Mouse (Mus musculus) embryonic facial prominence, embryonic 13.5 days (tissue): ENCODE data around the gene Rrp1b. TPM values are rescaled to one million over a fixed set of nuclear protein-coding genes. Genes with fewer than 3 reads are reported as not detected.
"Not testable (repeated sequence)": the region's sequence is repeated elsewhere in the genome, so short reads cannot be mapped to it uniquely, and the experiment has no call there.

Experiments
- ATAC-seq: fragments of 200-750 bp; cut with Nextera tagmentation; 2 replicates; pipeline ENCODE4 v1.8.0; 2017; ENCODE audit warnings: low read depth; ENCODE audit not compliant: insufficient number of reproducible peaks, insufficient read depth, low FRiP score, low TSS enrichment
- H3K27ac ChIP-seq: fragments of 300-500 bp; sonication (generic); 2 replicates; pipeline ENCODE4 v1.5.1; 2015; ENCODE audit warnings: moderate library complexity, mild to moderate bottlenecking, inconsistent platforms
- H3K27me3 ChIP-seq: fragments of 300-500 bp; sonication (generic); 2 replicates; pipeline ENCODE4 v1.6.1; 2015; ENCODE audit warnings: mild to moderate bottlenecking, inconsistent platforms
- H3K36me3 ChIP-seq: fragments of 300-500 bp; sonication (generic); 2 replicates; pipeline ENCODE4 v1.6.1; 2015; ENCODE audit warnings: mild to moderate bottlenecking, inconsistent platforms
- H3K4me1 ChIP-seq: fragments of 300-500 bp; sonication (generic); 2 replicates; pipeline ENCODE4 v1.6.1; 2015; ENCODE audit warnings: inconsistent platforms
- H3K4me2 ChIP-seq: fragments of 300-500 bp; sonication (generic); 2 replicates; pipeline ENCODE4 v1.6.1; 2015; ENCODE audit warnings: moderate library complexity, mild to moderate bottlenecking, inconsistent platforms
- H3K4me3 ChIP-seq: fragments of 300-500 bp; sonication (generic); 2 replicates; pipeline ENCODE4 v1.5.1; 2015; ENCODE audit warnings: mild to moderate bottlenecking, inconsistent platforms
- H3K9ac ChIP-seq: fragments of 300-500 bp; sonication (generic); 2 replicates; pipeline ENCODE4 v1.6.1; 2015; ENCODE audit warnings: mild to moderate bottlenecking, inconsistent platforms
- H3K9me3 ChIP-seq: fragments of 300-500 bp; sonication (generic); 2 replicates; pipeline ENCODE4 v1.6.1; 2016; ENCODE audit warnings: inconsistent platforms
- WGBS: fragments of 180-500 bp; shearing (Covaris S2); methylation state at CpG from one replicate; pipeline ENCODE4 v1.1.7; 2015; ENCODE audit warnings: mixed read lengths; 5-methylcytosine and 5-hydroxymethylcytosine counted together
- polyA plus RNA-seq: library from polyadenylated mRNA; unstranded; fragments of >200 nt; fragmentation: Nextera tagmentation; extraction: Ambion mirVana; gene quantifications from 2 replicates; pipeline ENCODE4 v1.2.1, GENCODE M21; 2015

Rrp1b gene
- polyA plus RNA-seq, 1 experiment from 2014 or later, result 82.2 TPM

DNA sequence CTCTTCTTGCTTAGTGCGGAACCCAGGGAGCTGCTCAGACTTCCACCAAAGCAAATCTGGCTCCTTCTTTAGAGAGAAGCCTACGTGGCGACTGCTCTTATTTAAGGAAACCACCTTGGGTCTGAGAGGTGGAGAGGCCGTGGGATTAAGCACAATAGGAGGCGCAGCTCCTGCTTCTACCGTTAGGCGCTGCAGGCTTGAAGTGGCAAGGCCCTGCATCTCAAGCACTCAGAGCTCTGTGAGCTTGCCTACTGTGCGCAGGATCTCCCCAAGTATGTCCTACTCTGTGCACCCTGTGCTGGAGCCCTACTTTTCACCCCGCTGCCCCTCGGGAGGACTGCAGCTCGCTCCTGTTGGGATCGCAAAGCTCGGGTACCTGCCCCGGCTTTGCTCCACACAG is 25.3 kb downstream of the Rrp1b start:
- no peak for ATAC-seq
- Histone ChIP-seq H3K36me3 (peaks cover 66% of the 10 kb centered on the region), H3K9ac (no peak overlapping the region), H3K27ac (no peak overlapping the region), H3K4me1 (no peaks in the 10 kb centered on the region), H3K27me3 (no peaks in the 10 kb centered on the region), H3K4me2 (no peak overlapping the region), H3K9me3 (no peaks in the 10 kb centered on the region), H3K4me3 (no peak overlapping the region)
- 96% methylated on average over 14 of the region's 14 CpGs for WGBS

GRCm38 (mm10) chr17:32063654-32064053 is 27.8 kb downstream of the Rrp1b start:
- H3K27ac ChIP-seq, result no peak overlapping the region
- H3K4me1 ChIP-seq, result no peaks in the 10 kb centered on the region
- H3K4me3 ChIP-seq, result no peak overlapping the region
- no peaks in the 10 kb centered on the region for H3K27me3 ChIP-seq
- peaks cover 42% of the 10 kb centered on the region for H3K36me3 ChIP-seq
- no peak for ATAC-seq
- no peaks in the 10 kb centered on the region for H3K9me3 ChIP-seq
- no peak overlapping the region for H3K4me2 ChIP-seq
- no peak overlapping the region for H3K9ac ChIP-seq
- 71% methylated on average over 2 of the region's 2 CpGs for WGBS

- not testable (repeated sequence) for H3K9me3 ChIP-seq, H3K9ac ChIP-seq, H3K4me3 ChIP-seq, H3K4me1 ChIP-seq, H3K4me2 ChIP-seq, H3K27ac ChIP-seq, H3K27me3 ChIP-seq, ATAC-seq
- WGBS, result 67% methylated on average over 8 of the region's 8 CpGs
- H3K36me3 ChIP-seq, result peaks cover 31% of the 10 kb centered on the region
Observed at GRCm38 (mm10) chr17:32064762-32065161, 28.9 kb downstream of the Rrp1b start.

GRCm38 (mm10) chr17:32067541-32067940 is 31.6 kb downstream of the Rrp1b start:
- Histone ChIP-seq H3K4me2 (no peak overlapping the region), H3K9ac (no peak overlapping the region), H3K4me3 (no peak overlapping the region), H3K27me3 (no peaks in the 10 kb centered on the region), H3K27ac (no peak overlapping the region), H3K36me3 (0 out of 2 replicates have a peak, but pooled peaks cover 4% of the 10 kb centered on the region), H3K9me3 (peaks cover 7% of the 10 kb centered on the region; the same call in 1 of the 2 replicates), H3K4me1 (no peaks in the 10 kb centered on the region)
- no peak for ATAC-seq
- WGBS, result 76% methylated on average over 9 of the region's 9 CpGs

GRCm38 (mm10) chr17:32068381-32068780 is 32.5 kb downstream of the Rrp1b start:
- Histone ChIP-seq H3K9ac (no peak overlapping the region), H3K27ac (no peak overlapping the region), H3K4me3 (no peak overlapping the region), H3K4me2 (no peak overlapping the region), H3K4me1 (no peaks in the 10 kb centered on the region), H3K36me3 (no peaks in the 10 kb centered on the region), H3K27me3 (no peaks in the 10 kb centered on the region), H3K9me3 (peaks cover 7% of the 10 kb centered on the region; the same call in 1 of the 2 replicates)
- 81% methylated on average over 11 of the region's 11 CpGs for WGBS
- no peak for ATAC-seq

- 89% methylated on average over 2 of the region's 2 CpGs for WGBS
- no peak overlapping the region for H3K27ac ChIP-seq
- no peaks in the 10 kb centered on the region for H3K4me1 ChIP-seq
- H3K27me3 ChIP-seq, result no peaks in the 10 kb centered on the region
- H3K9me3 ChIP-seq, result peaks cover 7% of the 10 kb centered on the region; the same call in 1 of the 2 replicates
- no peak overlapping the region for H3K4me2 ChIP-seq
- H3K36me3 ChIP-seq, result no peaks in the 10 kb centered on the region
- H3K4me3 ChIP-seq, result no peak overlapping the region
- no peak overlapping the region for H3K9ac ChIP-seq
- ATAC-seq, result no peak
Observed at GRCm38 (mm10) chr17:32068810-32069209, 32.9 kb downstream of the Rrp1b start.

DNA sequence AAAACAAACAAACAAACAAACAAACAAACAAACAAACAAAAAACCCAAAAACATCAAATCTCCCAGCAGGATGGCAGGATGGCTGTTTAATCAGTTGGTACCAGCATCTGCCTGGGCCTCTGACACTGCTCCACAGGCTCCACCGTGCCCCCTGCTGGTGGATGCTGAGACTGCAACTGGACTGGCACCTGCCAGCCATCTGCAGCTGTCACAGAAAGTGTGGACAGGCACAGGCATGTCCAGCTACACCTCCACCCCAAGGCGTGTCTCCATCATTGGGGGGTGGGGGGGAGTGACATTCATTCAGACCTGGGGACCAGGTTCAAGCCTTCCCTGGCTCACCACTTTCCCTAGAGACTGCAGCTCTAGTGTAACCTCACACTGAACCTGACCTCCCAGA is 37.5 kb downstream of the Rrp1b start:
- Histone ChIP-seq H3K36me3 (no peaks in the 10 kb centered on the region), H3K4me2 (no peak overlapping the region), H3K9ac (no peak overlapping the region), H3K9me3 (peaks cover 7% of the 10 kb centered on the region; the same call in 1 of the 2 replicates), H3K4me3 (no peak overlapping the region), H3K4me1 (no peaks in the 10 kb centered on the region), H3K27ac (no peak overlapping the region), H3K27me3 (no peaks in the 10 kb centered on the region)
- 0% methylated on average over 2 of the region's 2 CpGs for WGBS
- ATAC-seq, result no peak

DNA sequence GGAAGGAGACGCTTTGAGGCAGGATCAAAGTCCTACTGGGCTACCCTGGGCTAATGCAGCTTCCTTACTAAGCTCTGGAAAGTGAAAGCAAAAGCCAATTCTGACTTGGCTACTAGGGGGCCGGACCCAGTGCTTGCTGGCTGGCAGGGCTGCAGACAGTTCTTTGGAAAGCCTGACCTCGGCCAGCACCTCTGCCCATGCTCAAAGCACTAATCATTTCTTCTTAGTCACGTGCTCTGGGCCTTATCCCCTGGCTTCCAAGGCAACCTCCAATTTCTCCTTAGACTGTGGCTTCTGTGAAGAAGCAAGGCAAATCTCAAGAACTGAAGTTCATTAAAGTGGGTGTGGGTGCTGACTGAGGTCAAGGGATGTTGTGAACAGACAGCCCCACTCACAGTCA is 38.8 kb downstream of the Rrp1b start:
- 52% methylated on average over 4 of the region's 4 CpGs for WGBS
- Histone ChIP-seq H3K4me2 (no peak overlapping the region), H3K9me3 (peaks cover 6% of the 10 kb centered on the region; the same call in 1 of the 2 replicates), H3K27me3 (no peaks in the 10 kb centered on the region), H3K36me3 (no peaks in the 10 kb centered on the region), H3K9ac (no peak overlapping the region), H3K4me1 (no peaks in the 10 kb centered on the region), H3K4me3 (no peak overlapping the region), H3K27ac (no peak overlapping the region)
- ATAC-seq, result no peak

DNA sequence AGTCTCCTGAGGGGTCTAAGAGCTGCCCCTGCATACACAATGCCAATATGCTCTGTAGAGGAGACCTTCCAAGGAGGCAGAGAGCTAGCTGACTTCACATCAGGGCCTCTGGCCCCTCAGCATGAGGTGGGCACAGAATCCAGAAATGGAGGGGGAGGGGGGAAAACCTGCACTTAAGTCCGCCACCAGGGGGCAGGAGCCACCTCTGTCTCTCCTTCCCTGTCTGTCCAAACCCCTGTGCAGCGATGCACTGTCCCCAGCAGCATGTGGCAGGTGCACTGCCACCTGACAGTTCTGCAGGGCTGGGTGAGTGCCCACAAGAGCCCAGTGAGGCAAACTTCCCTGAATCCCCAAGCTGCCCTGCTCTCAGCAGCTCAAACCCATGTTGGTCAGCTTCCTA is 39.3 kb downstream of the Rrp1b start:
- no peak overlapping the region for H3K4me3 ChIP-seq

DNA sequence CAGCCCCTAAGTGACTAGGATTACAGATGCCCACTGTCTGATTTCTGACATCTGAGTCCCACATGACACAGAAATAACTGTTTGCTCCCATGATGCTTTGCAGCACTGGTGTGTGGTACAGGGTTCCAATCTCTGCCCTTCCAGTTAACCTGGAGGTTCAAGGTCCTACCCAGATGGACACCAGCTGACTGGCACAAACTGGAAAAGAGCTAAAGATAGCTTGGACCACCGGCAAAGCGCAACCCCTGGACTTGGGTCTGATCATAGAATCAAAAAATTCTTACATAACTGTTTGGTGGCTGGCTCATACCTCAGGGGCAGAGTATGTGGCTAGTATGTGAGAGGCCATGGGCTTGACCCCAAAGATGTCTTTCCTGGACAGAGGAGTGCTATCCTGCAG is 47.5 kb downstream of the Rrp1b start:
- H3K4me3 ChIP-seq, result no peak overlapping the region
- H3K9me3 ChIP-seq, result no peaks in the 10 kb centered on the region
- 96% methylated on average over 2 of the region's 2 CpGs for WGBS

More for the DNA sequence above, 39.3 kb downstream of the Rrp1b start:
- no peaks in the 10 kb centered on the region for H3K36me3 ChIP-seq
- H3K9me3 ChIP-seq, result peaks cover 1% of the 10 kb centered on the region; the same call in 1 of the 2 replicates
- H3K27ac ChIP-seq, result no peak overlapping the region
- H3K4me1 ChIP-seq, result no peaks in the 10 kb centered on the region
- no peaks in the 10 kb centered on the region for H3K27me3 ChIP-seq
- H3K9ac ChIP-seq, result no peak overlapping the region
- H3K4me2 ChIP-seq, result no peak overlapping the region
- WGBS, result 0% methylated on average over 2 of the region's 2 CpGs
- no peak for ATAC-seq

GRCm38 (mm10) chr17:32087069-32087468 is 51.2 kb downstream of the Rrp1b start:
- WGBS, result 97% methylated on average over 2 of the region's 2 CpGs
- Histone ChIP-seq H3K36me3 (no peaks in the 10 kb centered on the region), H3K4me3 (no peak overlapping the region), H3K4me1 (peaks cover 8% of the 10 kb centered on the region), H3K27me3 (no peaks in the 10 kb centered on the region), H3K27ac (no peak overlapping the region), H3K9me3 (no peaks in the 10 kb centered on the region), H3K4me2 (no peak overlapping the region), H3K9ac (no peak overlapping the region)
- no peak for ATAC-seq

More for the DNA sequence above, 47.5 kb downstream of the Rrp1b start:
- Histone ChIP-seq H3K27ac (no peak overlapping the region), H3K9ac (no peak overlapping the region), H3K4me2 (no peak overlapping the region), H3K36me3 (no peaks in the 10 kb centered on the region), H3K4me1 (no peaks in the 10 kb centered on the region), H3K27me3 (no peaks in the 10 kb centered on the region)
- ATAC-seq, result no peak

DNA sequence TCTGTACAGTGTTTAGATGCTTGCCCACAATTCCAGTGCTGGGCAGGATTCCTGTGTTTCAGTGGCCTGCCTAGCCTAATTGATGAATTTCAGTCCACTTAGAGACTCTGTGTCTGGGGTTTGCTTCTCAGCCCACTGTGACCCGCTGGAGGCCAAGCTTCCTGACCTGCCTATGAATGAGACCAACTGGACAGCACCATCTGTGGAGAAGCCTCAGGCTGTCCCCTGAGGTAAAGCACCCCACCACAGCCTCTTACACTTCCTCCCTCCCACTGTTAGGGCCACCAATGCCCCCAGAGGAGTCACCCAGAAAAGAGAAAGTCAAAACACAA is 55.1 kb downstream of the Rrp1b start:
- no peak for ATAC-seq
- H3K4me2 ChIP-seq, result peak overlapping the region; percentile 62
- WGBS, result 22% methylated on average over 1 of the region's 1 CpGs
- H3K4me1 ChIP-seq, result peaks cover 8% of the 10 kb centered on the region
- H3K9me3 ChIP-seq, result no peaks in the 10 kb centered on the region
- no peaks in the 10 kb centered on the region for H3K36me3 ChIP-seq
- peak overlapping the region; percentile 52; the same call in 1 of the 2 replicates for H3K9ac ChIP-seq
- peak overlapping the region; percentile 33 for H3K4me3 ChIP-seq
- H3K27me3 ChIP-seq, result no peaks in the 10 kb centered on the region
- H3K27ac ChIP-seq, result peak overlapping the region; percentile 34; the same call in 1 of the 2 replicates
